Mouse (Mus musculus) central nervous system, embryonic 11.5 days (tissue): Measurements from ENCODE around the gene Fgfrl1. TPM values are rescaled to one million over a fixed set of nuclear protein-coding genes. Genes with fewer than 3 reads are reported as not detected.

Experiments
- polyA plus RNA-seq: library from polyadenylated mRNA; depleted of rRNA; stranded (reverse); fragments of >200 nt; gene quantifications from 2 replicates; pipeline ENCODE4 v1.2.3, GENCODE M21; 2012; rRNA removed

Fgfrl1 gene
- 37.8 and 62.2 TPM in 2 replicates for polyA plus RNA-seq

DNA sequence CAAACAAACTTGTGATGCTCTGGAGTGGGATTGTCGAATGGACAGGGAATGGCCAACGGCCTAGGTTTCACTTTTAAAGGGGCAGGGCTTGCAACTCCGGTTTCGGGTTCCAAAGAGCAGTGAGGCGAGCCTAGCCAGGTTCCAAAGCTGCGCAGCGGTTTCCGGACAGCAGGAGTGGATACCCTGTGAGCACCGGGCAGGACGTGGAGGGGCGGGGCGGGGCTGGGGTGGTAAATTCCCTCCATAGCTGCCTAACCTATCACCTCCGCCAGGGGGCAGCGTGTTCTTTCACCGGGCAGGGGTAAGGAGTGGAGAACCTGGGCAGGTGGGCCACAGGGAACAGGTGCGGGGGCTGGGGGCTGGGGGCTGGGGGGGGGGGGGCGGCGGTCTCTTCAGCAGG, at the start of gene Fgfrl1:
Gene Fgfrl1, plus strand, starts transcription at position 112 of the 400 bp plus-strand sequence.

DNA sequence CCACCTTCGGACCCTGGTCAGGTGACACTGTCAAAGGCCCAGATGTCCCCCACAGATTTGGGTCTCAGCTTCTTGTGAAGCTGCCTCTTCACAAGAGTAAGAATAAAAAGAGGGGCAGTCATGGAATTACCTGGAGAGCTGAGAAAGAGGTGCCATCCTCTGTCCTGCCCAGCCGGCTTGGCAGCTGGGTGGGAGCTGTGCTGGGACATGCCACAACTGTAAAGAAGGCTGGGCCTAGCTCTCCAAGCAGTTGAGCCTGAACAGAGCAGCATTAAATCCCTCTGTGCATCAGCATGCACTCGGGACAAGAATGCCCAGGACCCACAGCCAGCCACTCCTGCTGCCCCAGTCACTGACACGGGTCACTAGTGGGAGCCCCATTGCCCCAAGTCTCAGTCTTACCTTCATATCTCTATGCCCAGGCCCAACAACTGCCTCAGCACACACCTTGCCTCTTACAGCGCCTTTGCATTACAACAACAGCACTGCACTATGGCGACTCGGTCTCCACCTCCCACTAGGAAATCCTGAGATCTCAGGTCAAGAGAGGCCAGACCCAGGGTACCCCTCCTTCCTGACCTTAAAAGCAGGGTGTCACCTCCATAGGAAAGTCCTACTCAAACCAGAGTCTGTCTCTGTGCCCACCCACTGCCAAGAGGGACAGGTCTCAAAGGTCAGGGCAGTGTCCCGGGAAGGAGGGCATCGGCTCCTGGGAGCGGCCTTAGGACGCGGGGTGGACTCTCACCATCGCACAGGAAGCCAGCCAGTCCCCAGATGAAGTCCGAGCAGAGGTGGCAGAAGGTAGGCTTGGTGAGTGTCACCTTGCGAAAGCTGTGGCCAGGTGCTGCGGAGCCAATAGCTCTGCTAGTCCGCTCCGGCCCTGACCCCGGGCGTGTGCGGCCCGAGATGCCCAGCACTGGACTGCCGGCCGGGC, 32.2 kb upstream of the Fgfrl1 start, which contains the start of gene Idua:
Gene Idua, plus strand, starts transcription at position 634 of the 934 bp plus-strand sequence.

DNA sequence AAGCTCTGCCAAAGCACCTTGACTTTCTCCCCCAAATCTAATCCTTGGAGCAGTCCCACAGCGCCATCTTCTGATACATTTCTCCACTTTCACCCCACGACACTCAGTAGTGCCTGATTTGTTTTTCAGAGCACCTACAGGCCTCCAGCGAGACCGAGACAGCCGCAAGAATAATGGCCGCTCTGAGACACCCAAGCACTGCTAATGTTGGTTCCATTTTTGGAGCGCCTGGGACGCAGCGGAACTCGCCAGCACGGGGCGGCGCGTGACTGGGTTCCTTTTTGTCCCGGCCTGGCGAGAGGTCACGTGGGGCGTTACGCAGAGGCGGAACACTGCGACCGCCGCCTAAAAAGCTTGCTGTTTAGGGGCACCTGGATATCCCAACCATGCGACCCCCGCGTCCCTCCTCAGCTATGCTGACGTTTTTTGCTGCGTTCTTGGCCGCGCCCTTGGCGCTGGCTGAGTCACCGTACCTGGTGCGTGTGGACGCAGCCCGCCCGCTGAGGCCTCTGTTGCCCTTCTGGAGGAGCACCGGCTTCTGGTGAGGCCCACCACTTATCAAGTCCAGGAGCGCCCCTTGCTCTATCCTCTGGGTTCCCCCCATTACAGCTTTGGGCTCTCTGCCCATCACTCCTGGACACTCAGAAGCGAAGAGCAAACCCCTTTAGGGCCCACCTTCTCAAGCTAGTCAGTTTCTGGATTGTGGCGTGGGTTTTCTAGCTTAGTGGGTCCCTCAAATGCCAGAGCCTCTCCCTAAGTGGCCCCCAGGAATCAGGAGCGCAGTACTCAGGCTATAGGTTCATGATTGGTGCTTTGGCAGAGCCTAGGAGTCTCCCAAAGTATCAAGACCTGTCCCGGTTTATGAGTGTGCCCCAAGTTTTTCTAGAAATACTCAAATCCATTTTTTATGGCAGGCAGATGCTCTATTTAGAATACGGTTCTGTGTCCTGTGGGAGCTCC, 22.9 kb upstream of the Fgfrl1 start, which contains the start of gene Dgkq:
Gene Dgkq, minus strand, starts transcription at position 696 of the 960 bp plus-strand sequence.

DNA sequence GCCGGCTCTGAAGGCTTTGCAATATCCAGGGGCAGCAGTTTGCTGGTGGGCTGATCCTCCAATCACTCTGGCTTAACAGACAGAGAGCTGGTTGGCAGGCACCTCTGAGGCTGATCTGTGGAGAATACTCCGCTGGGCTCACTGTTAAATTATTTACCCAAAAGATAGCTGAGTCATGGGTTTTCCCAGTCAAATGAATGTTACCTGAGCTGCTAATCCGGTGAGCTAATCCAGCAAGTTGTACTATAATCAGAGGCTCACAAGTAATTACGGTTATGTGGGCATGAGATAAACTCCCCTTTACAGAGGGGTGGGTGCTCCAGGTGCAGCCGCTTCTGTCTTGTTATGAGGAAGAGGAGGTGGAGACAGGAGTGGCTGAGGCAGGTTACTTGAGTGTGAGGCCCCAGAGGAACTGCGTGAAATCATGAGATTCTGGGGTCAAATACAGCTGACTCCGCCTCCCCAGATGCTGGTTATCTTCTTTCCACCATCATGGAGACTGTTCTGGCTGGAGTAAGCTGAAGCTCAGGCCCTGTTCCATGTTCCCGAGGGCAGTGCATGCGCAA, 16.8 kb upstream of the Fgfrl1 start, which contains the start of gene Slc26a1:
Gene Slc26a1, minus strand, starts transcription at position 319 of the 566 bp plus-strand sequence.

Other genes starting within 250 kb of the Fgfrl1 start
- 0.98 and 1.1 TPM in 2 replicates for gene Mfsd7a, start 243.5 kb upstream of the Fgfrl1 start, polyA plus RNA-seq
- 35.9 and 37.3 TPM in 2 replicates for gene Pcgf3, start 231.2 kb upstream of the Fgfrl1 start, polyA plus RNA-seq
- 3.1 and 3.2 TPM in 2 replicates for gene Cplx1, start 142.4 kb upstream of the Fgfrl1 start, polyA plus RNA-seq
- gene Gak, start 62.6 kb upstream of the Fgfrl1 start, polyA plus RNA-seq: 48.8 and 55.8 TPM in 2 replicates
- 11.6 and 22.1 TPM in 2 replicates for gene Tmem175, start 62.6 kb upstream of the Fgfrl1 start, polyA plus RNA-seq
- gene Idua, start 32.1 kb upstream of the Fgfrl1 start, polyA plus RNA-seq: 7.6 and 10.5 TPM in 2 replicates
- gene Dgkq, start 22.7 kb upstream of the Fgfrl1 start, polyA plus RNA-seq: 30.4 and 34.8 TPM in 2 replicates
- gene Slc26a1, start 16.8 kb upstream of the Fgfrl1 start, polyA plus RNA-seq: 1.5 and 1.7 TPM in 2 replicates
- 0.60 and 1.1 TPM in 2 replicates for gene Rnf212, start 82.6 kb downstream of the Fgfrl1 start, polyA plus RNA-seq
- not detected in 2 replicates for gene Tmed11, start 103.0 kb downstream of the Fgfrl1 start, polyA plus RNA-seq
- not detected in 2 replicates for gene Vmn2r8, start 116.5 kb downstream of the Fgfrl1 start, polyA plus RNA-seq
- gene Vmn2r9, start 160.2 kb downstream of the Fgfrl1 start, polyA plus RNA-seq: not detected in 2 replicates